Mouse (Mus musculus) R1 (cell line): ENCODE data around the gene Arhgef3.

Source experiments
- DNase-seq: peaks from one replicate; pipeline ENCODE4 v3.0.0-alpha.2; 2018; ENCODE audit warnings: low read depth, low spot score

Arhgef3 gene

GRCm38 (mm10) chr14:27114362-27115274, at the start of gene Arhgef3:
Arhgef3 (plus strand) TSS chr14:27114899.
- peak; percentile 40 for DNase-seq

- peak; percentile 92 for DNase-seq
These were observed 48.3 kb upstream of the Arhgef3 start for GRCm38 (mm10) chr14:27066171-27066929.

- DNase-seq: peak; percentile 99
These were observed 46.8 kb upstream of the Arhgef3 start for GRCm38 (mm10) chr14:27067866-27068271.

GRCm38 (mm10) chr14:27069434-27070097, 45.1 kb upstream of the Arhgef3 start:
- DNase-seq: peak; percentile 64

GRCm38 (mm10) chr14:27070128-27070527, 44.6 kb upstream of the Arhgef3 start:
- no peak for DNase-seq

- peak; percentile 78 for DNase-seq
These were observed 43.9 kb upstream of the Arhgef3 start for GRCm38 (mm10) chr14:27070758-27071157.

GRCm38 (mm10) chr14:27071985-27072384, 42.7 kb upstream of the Arhgef3 start:
- peak; percentile 94 for DNase-seq

- no peak for DNase-seq
These were observed 39.6 kb upstream of the Arhgef3 start for GRCm38 (mm10) chr14:27075084-27075483.

- DNase-seq: no peak
These were observed 38.7 kb upstream of the Arhgef3 start for GRCm38 (mm10) chr14:27075909-27076521.

- DNase-seq: no peak
These were observed 38.2 kb upstream of the Arhgef3 start for GRCm38 (mm10) chr14:27076522-27076920.

GRCm38 (mm10) chr14:27081536-27082275, 33.0 kb upstream of the Arhgef3 start:
- no peak for DNase-seq

- DNase-seq: no peak
These were observed 29.2 kb upstream of the Arhgef3 start for GRCm38 (mm10) chr14:27085471-27085870.

GRCm38 (mm10) chr14:27085999-27086398, 28.7 kb upstream of the Arhgef3 start:
- no peak for DNase-seq

- DNase-seq: peak; percentile 91
These were observed 20.5 kb upstream of the Arhgef3 start for GRCm38 (mm10) chr14:27094247-27094646.

GRCm38 (mm10) chr14:27096133-27096532, 18.6 kb upstream of the Arhgef3 start:
- DNase-seq: peak; percentile 83

- DNase-seq: peak; percentile 86
These were observed 17.9 kb upstream of the Arhgef3 start for GRCm38 (mm10) chr14:27096779-27097178.

GRCm38 (mm10) chr14:27101735-27102134, 13.0 kb upstream of the Arhgef3 start:
- no peak for DNase-seq

- DNase-seq: no peak
These were observed 12.0 kb upstream of the Arhgef3 start for GRCm38 (mm10) chr14:27102720-27103119.

- DNase-seq: peak; percentile 40
These were observed 8.8 kb upstream of the Arhgef3 start for GRCm38 (mm10) chr14:27105731-27106457.
